Mouse (Mus musculus) lung, adult 2 months (tissue): ENCODE data around the gene Ptprb. TPM values are rescaled to one million over a fixed set of nuclear protein-coding genes. Genes with fewer than 3 reads are reported as not detected.

Experiments used
- DNase-seq: peaks from one replicate; pipeline ENCODE4 v3.0.0; 2022
- H3K4me1 ChIP-seq: fragments of 200-500 bp; 2 replicates; pipeline ENCODE4 v1.6.1; 2011; ENCODE audit warnings: low read length; ENCODE audit not compliant: control insufficient read depth, insufficient read depth
- H3K4me3 ChIP-seq: fragments of 200-500 bp; replicated peaks from 2 replicates; pipeline ENCODE3; 2011; ENCODE audit warnings: low read depth, mild to moderate bottlenecking, control low read depth, low read length; ENCODE audit errors: extremely low read depth
- CTCF ChIP-seq: fragments of 200-500 bp; IDR thresholded peaks from 2 replicates; pipeline ENCODE4 v1.5.1; 2011; ENCODE audit warnings: mild to moderate bottlenecking, low read length, control low read depth; ENCODE audit not compliant: insufficient read depth
- POLR2A ChIP-seq: fragments of 200-500 bp; IDR thresholded peaks from 2 replicates; pipeline ENCODE4 v1.6.1; 2011; ENCODE audit warnings: low read depth, mild to moderate bottlenecking, control low read depth, low read length, borderline replicate concordance; ENCODE audit errors: extremely low read depth
- WGBS: fragments of 180-500 bp; shearing (Covaris S2); methylation state at CpG from one replicate; pipeline ENCODE4 v1.1.7; 2018; 5-methylcytosine and 5-hydroxymethylcytosine counted together
- polyA plus RNA-seq: library from polyadenylated mRNA; depleted of rRNA; stranded (reverse); fragments of >200 nt; gene quantifications from 2 replicates; pipeline ENCODE4 v1.2.3, GENCODE M21; 2012

Gene Ptprb
- polyA plus RNA-seq, 1 experiment, result 83.5 TPM

GRCm38 (mm10) chr10:116388840-116389239, 113.5 kb downstream of the Ptprb start:
- TF ChIP-seq POLR2A, result no peak
- no peak for TF ChIP-seq CTCF
- Histone ChIP-seq H3K4me1 (no peaks in the 10 kb centered on the region), H3K4me3 (no peak overlapping the region)
- no peak for DNase-seq
- 61% methylated on average over 6 of the region's 6 CpGs for WGBS

- no peak overlapping the region for H3K4me3 ChIP-seq
- WGBS, result 60% methylated on average over 9 of the region's 9 CpGs
- no peak for TF ChIP-seq CTCF
- TF ChIP-seq POLR2A, result no peak
- DNase-seq, result no peak
- H3K4me1 ChIP-seq, result no peaks in the 10 kb centered on the region
Measured at GRCm38 (mm10) chr10:116393790-116394475, 118.6 kb downstream of the Ptprb start.

GRCm38 (mm10) chr10:116394585-116394984, 119.3 kb downstream of the Ptprb start:
- DNase-seq, result no peak
- Histone ChIP-seq H3K4me1 (no peaks in the 10 kb centered on the region), H3K4me3 (no peak overlapping the region)
- no peak for TF ChIP-seq POLR2A
- no peak for TF ChIP-seq CTCF
- 26% methylated on average over 4 of the region's 4 CpGs for WGBS

- no peaks in the 10 kb centered on the region for H3K4me1 ChIP-seq
- WGBS, result 66% methylated on average over 5 of the region's 5 CpGs
- no peak for DNase-seq
- TF ChIP-seq CTCF, result no peak
- no peak for TF ChIP-seq POLR2A
- no peak overlapping the region for H3K4me3 ChIP-seq
Measured at GRCm38 (mm10) chr10:116396279-116396678, 121.0 kb downstream of the Ptprb start.

GRCm38 (mm10) chr10:116396966-116397365, 121.6 kb downstream of the Ptprb start:
- WGBS, result 91% methylated on average over 13 of the region's 13 CpGs
- Histone ChIP-seq H3K4me1 (no peaks in the 10 kb centered on the region), H3K4me3 (no peak overlapping the region)
- no peak for DNase-seq
- no peak for TF ChIP-seq CTCF
- no peak for TF ChIP-seq POLR2A

GRCm38 (mm10) chr10:116397573-116397972, 122.2 kb downstream of the Ptprb start:
- WGBS, result 33% methylated on average over 14 of the region's 14 CpGs
- no peak for DNase-seq
- no peak for TF ChIP-seq POLR2A
- no peak for TF ChIP-seq CTCF
- no peak overlapping the region for H3K4me3 ChIP-seq
- no peaks in the 10 kb centered on the region for H3K4me1 ChIP-seq

- Histone ChIP-seq H3K4me3 (no peak overlapping the region), H3K4me1 (no peaks in the 10 kb centered on the region)
- no peak for DNase-seq
- WGBS, result 49% methylated on average over 12 of the region's 12 CpGs
- TF ChIP-seq POLR2A (no peak), CTCF (no peak)
Measured at GRCm38 (mm10) chr10:116397973-116398372, 122.7 kb downstream of the Ptprb start.

- Histone ChIP-seq H3K4me1 (no peaks in the 10 kb centered on the region), H3K4me3 (no peak overlapping the region)
- no peak for DNase-seq
- WGBS, result 61% methylated on average over 6 of the region's 6 CpGs
- no peak for TF ChIP-seq POLR2A
Measured at GRCm38 (mm10) chr10:116402742-116403425, 127.6 kb downstream of the Ptprb start.

GRCm38 (mm10) chr10:116403679-116404078, 128.4 kb downstream of the Ptprb start:
- Histone ChIP-seq H3K4me1 (no peaks in the 10 kb centered on the region), H3K4me3 (no peak overlapping the region)
- TF ChIP-seq CTCF, result no peak
- no peak for TF ChIP-seq POLR2A
- WGBS, result 52% methylated on average over 4 of the region's 4 CpGs
- no peak for DNase-seq

- TF ChIP-seq CTCF, result no peak
- no peak for TF ChIP-seq POLR2A
- Histone ChIP-seq H3K4me1 (no peaks in the 10 kb centered on the region), H3K4me3 (no peak overlapping the region)
- WGBS, result 96% methylated on average over 6 of the region's 6 CpGs
- DNase-seq, result no peak
Measured at GRCm38 (mm10) chr10:116405011-116405410, 129.7 kb downstream of the Ptprb start.
